Mouse (Mus musculus) heart, embryonic 11.5 days (tissue): ENCODE results near the gene Sh2d7. TPM values are rescaled to one million over a fixed set of nuclear protein-coding genes. Genes with fewer than 3 reads are reported as not detected.

Experiments used
- ATAC-seq: fragments of 200-750 bp; cut with Nextera tagmentation; replicated peaks from 2 replicates; pipeline ENCODE4 v1.8.0; 2017; ENCODE audit warnings: moderate library complexity; ENCODE audit not compliant: insufficient number of reproducible peaks, low FRiP score, low TSS enrichment
- H3K27ac ChIP-seq: fragments of 300-500 bp; sonication (generic); 2 replicates; pipeline ENCODE4 v1.5.1; 2014; ENCODE audit warnings: mild to moderate bottlenecking, low read depth, low read length
- H3K27me3 ChIP-seq: fragments of 300-500 bp; sonication (generic); 2 replicates; pipeline ENCODE4 v1.6.1; 2014; ENCODE audit warnings: mild to moderate bottlenecking, low read length, mixed read lengths; ENCODE audit not compliant: control insufficient read depth, insufficient read depth
- H3K36me3 ChIP-seq: fragments of 300-500 bp; sonication (generic); 2 replicates; pipeline ENCODE4 v1.6.1; 2014; ENCODE audit warnings: mild to moderate bottlenecking, low read length, moderate library complexity, mixed read lengths; ENCODE audit not compliant: control insufficient read depth, insufficient read depth
- H3K4me1 ChIP-seq: fragments of 300-500 bp; sonication (generic); 2 replicates; pipeline ENCODE4 v1.6.1; 2014; ENCODE audit warnings: low read length; ENCODE audit not compliant: control insufficient read depth, insufficient read depth
- H3K4me2 ChIP-seq: fragments of 300-500 bp; sonication (generic); 2 replicates; pipeline ENCODE4 v1.6.1; 2014; ENCODE audit warnings: mild to moderate bottlenecking, moderate library complexity
- H3K4me3 ChIP-seq: fragments of 300-500 bp; sonication (generic); 2 replicates; pipeline ENCODE4 v1.5.1; 2014; ENCODE audit warnings: low read depth, low read length
- H3K9ac ChIP-seq: fragments of 300-500 bp; sonication (generic); 2 replicates; pipeline ENCODE4 v1.6.1; 2014; ENCODE audit warnings: mild to moderate bottlenecking, low read depth, low read length, moderate library complexity
- H3K9me3 ChIP-seq: fragments of 300-500 bp; sonication (generic); replicated peaks from 2 replicates; pipeline ENCODE4 v1.6.1; 2016; ENCODE audit warnings: low read length; ENCODE audit not compliant: control insufficient read depth
- WGBS: fragments of 180-500 bp; shearing (Covaris S2); extraction: QIAGEN DNeasy Blood & Tissue Kit; methylation state at CpG from one replicate; pipeline ENCODE4 v1.1.7; 2014; ENCODE audit not compliant: insufficient replicate concordance; 5-methylcytosine and 5-hydroxymethylcytosine counted together
- polyA plus RNA-seq: library from polyadenylated mRNA; unstranded; fragments of >200 nt; fragmentation: Nextera tagmentation; extraction: Ambion mirVana; gene quantifications from 2 replicates; pipeline ENCODE4 v1.2.1, GENCODE M21; 2014

Sh2d7 gene
- polyA plus RNA-seq, 1 experiment from 2014 or later = not detected

DNA sequence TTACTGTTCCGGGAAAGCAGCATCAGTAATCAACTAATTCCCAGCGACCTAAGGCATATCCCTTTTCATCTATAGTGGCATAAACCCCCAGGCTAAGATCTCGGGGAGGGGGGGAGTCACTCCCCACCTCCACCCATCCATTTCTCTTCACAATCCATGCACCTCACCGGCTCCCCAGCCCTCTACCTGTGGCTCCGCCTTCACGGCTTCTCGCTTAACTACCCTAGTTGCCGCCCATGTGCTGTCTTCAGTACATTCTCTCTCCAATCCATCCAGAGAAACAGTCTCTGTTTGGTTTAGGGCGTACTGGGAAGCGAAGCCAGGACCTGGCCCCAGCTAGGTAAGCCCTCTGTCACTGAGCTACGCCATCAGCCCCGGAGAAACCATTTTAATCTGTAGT, 35.9 kb upstream of the Sh2d7 start:
- ATAC-seq = no peak
- Histone ChIP-seq H3K4me3 (peak overlapping the region; percentile 87), H3K36me3 (no peaks in the 10 kb centered on the region), H3K4me2 (peak overlapping the region; percentile 87), H3K9me3 (no peaks in the 10 kb centered on the region), H3K9ac (no peak overlapping the region), H3K4me1 (no peaks in the 10 kb centered on the region), H3K27me3 (0 out of 2 replicates have a peak, but pooled peaks cover 6% of the 10 kb centered on the region), H3K27ac (no peak overlapping the region)
- 18% methylated on average over 12 of the region's 12 CpGs for WGBS

DNA sequence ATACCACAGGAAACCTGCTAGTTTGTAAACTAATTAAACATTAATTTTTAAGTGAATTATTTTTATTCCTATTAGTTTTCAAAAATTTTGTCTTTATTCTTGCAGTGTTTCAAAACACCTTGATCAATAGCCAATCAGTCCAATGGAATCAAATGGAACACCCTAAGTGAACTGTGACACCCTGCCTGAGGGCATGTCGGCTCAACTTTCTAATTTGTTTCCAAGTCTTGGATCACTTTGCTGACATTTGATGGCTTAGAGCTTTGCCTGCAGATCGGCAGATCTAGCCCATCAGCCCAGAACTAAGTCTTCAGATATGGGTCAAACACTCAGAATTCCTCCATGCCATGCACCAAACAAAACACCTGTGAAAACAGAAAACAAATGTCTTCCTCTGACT, 22.8 kb upstream of the Sh2d7 start:
- 80% methylated on average over 2 of the region's 2 CpGs for WGBS
- H3K36me3 ChIP-seq = no peaks in the 10 kb centered on the region
- H3K9ac ChIP-seq = no peak overlapping the region
- no peak overlapping the region for H3K4me2 ChIP-seq
- no peak overlapping the region for H3K4me3 ChIP-seq
- H3K9me3 ChIP-seq = no peaks in the 10 kb centered on the region
- no peaks in the 10 kb centered on the region for H3K27me3 ChIP-seq
- no peaks in the 10 kb centered on the region for H3K4me1 ChIP-seq
- H3K27ac ChIP-seq = no peak overlapping the region
- no peak for ATAC-seq

DNA sequence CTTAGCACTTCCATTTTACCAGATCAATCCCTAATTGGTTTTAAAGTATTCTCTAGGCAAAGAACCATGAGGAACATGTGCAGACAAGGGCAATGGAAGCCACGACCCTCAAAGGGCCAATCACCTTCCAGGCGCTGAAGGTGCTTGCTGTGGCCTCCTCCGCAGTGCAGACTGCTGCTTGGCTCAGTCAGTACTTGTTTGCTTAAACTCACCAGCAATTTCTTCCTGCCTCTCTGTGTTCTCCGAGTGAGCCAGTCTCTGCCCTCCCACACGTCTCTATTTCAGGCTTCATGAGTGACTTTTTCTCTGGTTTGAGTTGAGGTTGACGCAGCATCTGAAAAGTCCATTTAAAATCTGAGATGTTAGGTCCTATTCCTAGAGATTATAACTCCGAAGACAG, 19.9 kb upstream of the Sh2d7 start:
- Histone ChIP-seq H3K9ac (no peak overlapping the region), H3K36me3 (no peaks in the 10 kb centered on the region), H3K27me3 (no peaks in the 10 kb centered on the region), H3K4me1 (no peaks in the 10 kb centered on the region), H3K9me3 (no peaks in the 10 kb centered on the region), H3K4me2 (no peak overlapping the region), H3K27ac (no peak overlapping the region), H3K4me3 (no peak overlapping the region)
- WGBS = 67% methylated on average over 7 of the region's 7 CpGs
- no peak for ATAC-seq

DNA sequence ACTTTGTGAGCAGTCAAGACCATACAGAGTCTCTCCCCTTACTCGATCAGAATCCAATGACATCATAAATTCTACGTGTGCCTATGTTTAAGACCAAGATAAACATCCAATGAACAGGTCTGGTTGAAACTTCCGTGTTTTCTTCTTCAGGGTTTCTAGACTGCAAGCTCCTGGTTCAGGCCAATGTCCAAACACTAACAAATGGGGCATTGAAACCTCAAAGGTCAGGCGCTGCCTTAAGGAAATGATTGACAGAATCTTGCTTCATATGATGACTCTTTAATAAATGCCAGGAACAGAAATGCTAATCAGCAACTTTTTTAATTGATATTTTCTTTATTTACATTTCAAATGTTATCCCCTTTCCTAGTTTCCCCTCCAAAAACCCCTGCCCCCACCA, 18.5 kb upstream of the Sh2d7 start:
- no peaks in the 10 kb centered on the region for H3K27me3 ChIP-seq
- H3K9ac ChIP-seq = no peak overlapping the region
- 70% methylated on average over 4 of the region's 4 CpGs for WGBS
- H3K4me3 ChIP-seq = no peak overlapping the region
- ATAC-seq = no peak
- H3K4me2 ChIP-seq = no peak overlapping the region
- no peaks in the 10 kb centered on the region for H3K4me1 ChIP-seq
- no peak overlapping the region for H3K27ac ChIP-seq
- H3K36me3 ChIP-seq = no peaks in the 10 kb centered on the region
- no peaks in the 10 kb centered on the region for H3K9me3 ChIP-seq

DNA sequence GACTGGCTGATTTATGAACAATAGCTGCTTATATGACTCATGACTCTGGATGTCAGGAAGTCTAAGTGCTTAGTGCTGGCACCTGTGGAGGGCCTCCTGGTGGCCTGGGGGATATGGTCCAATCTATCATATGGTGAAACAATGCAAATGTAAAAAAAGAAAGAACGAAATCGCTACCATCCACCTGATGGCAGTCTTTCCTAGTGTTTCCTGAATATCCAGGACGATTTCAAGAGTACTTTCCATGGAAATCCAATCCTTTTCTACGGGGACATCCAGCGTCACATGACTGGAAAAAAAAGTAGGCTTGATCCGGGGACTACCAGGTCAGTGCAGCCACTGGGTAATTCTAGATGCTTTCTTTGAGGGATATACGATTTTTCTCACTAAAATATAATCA, 11.1 kb upstream of the Sh2d7 start:
- ATAC-seq = no peak
- Histone ChIP-seq H3K9ac (no peak overlapping the region), H3K4me3 (no peak overlapping the region), H3K9me3 (no peaks in the 10 kb centered on the region), H3K4me1 (no peaks in the 10 kb centered on the region), H3K27me3 (no peaks in the 10 kb centered on the region), H3K36me3 (no peaks in the 10 kb centered on the region), H3K4me2 (no peak overlapping the region), H3K27ac (no peak overlapping the region)
- WGBS = 73% methylated on average over 7 of the region's 7 CpGs

DNA sequence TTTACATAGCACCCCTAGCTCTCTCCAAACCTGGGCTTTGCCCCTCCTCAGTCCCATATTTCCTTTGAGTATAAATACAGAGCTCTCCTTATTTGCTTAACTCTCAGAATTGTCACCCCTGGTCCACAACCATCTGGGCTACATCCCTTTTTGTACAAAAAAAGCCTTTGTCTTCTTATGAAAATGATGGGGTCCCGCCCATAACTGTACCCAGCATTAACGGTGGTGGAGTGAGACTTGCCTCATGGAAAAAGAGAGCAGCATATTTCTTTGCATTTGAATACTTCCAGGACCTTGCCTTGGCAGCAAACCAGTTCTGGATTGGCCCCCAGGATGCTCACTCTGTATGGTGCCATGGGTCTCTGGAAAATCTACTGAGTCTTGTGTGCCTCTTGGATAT, 8.8 kb upstream of the Sh2d7 start:
- H3K36me3 ChIP-seq = no peaks in the 10 kb centered on the region

DNA sequence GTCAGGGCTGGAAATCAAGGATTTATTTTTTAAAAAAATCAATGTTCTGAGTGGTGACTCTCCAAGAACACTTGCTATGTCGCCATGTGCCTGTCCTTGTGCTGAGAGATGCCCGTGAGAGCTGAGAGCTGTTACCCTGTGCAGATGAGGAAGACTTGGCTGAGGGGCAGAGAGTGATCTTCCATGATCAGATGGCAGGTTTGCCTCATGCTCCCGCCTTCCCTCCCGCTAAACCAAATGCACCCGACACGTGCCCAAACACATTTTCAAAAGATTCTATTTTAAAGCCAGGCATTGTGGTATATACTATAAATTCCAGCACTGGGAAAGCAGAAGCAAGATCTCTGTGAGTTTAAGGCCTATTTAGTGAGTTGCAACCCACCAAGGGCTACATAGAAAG, 7.9 kb upstream of the Sh2d7 start:
- no peak overlapping the region for H3K27ac ChIP-seq
- 79% methylated on average over 6 of the region's 6 CpGs for WGBS
- no peak for ATAC-seq

More for the DNA sequence above, 8.8 kb upstream of the Sh2d7 start:
- no peak overlapping the region for H3K9ac ChIP-seq
- 74% methylated on average over 2 of the region's 2 CpGs for WGBS
- no peak overlapping the region for H3K27ac ChIP-seq
- no peaks in the 10 kb centered on the region for H3K27me3 ChIP-seq
- H3K9me3 ChIP-seq = no peaks in the 10 kb centered on the region
- no peaks in the 10 kb centered on the region for H3K4me1 ChIP-seq
- H3K4me3 ChIP-seq = no peak overlapping the region
- H3K4me2 ChIP-seq = no peak overlapping the region
- ATAC-seq = no peak

DNA sequence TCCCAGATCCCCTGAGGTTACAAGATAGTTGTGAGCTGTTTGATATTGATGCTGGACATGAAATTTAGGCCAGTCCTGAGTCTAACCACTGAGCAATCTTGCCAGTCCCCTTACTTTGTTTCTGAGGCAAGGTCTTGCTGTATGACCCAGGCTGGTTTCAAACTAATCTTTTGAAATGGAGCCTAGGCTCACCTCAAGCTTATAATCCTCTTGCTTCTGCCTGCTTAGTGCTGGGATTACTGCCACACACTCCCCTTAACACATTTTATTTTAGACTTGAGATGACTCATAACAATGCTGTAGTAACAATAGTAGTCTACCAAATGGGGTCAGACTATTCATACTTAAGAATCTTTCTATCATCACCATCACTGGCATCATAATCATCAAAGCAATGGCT, 7.4 kb upstream of the Sh2d7 start:
- H3K27me3 ChIP-seq = no peaks in the 10 kb centered on the region
- no peaks in the 10 kb centered on the region for H3K4me1 ChIP-seq
- no peak overlapping the region for H3K27ac ChIP-seq
- no peaks in the 10 kb centered on the region for H3K9me3 ChIP-seq
- ATAC-seq = no peak
- H3K4me2 ChIP-seq = no peak overlapping the region
- no peak overlapping the region for H3K9ac ChIP-seq
- no peaks in the 10 kb centered on the region for H3K36me3 ChIP-seq
- H3K4me3 ChIP-seq = no peak overlapping the region

More for the DNA sequence above, 7.9 kb upstream of the Sh2d7 start:
- H3K27me3 ChIP-seq = no peaks in the 10 kb centered on the region
- H3K4me1 ChIP-seq = no peaks in the 10 kb centered on the region
- no peaks in the 10 kb centered on the region for H3K36me3 ChIP-seq
- no peak overlapping the region for H3K9ac ChIP-seq
- no peak overlapping the region for H3K4me2 ChIP-seq
- no peaks in the 10 kb centered on the region for H3K9me3 ChIP-seq
- no peak overlapping the region for H3K4me3 ChIP-seq

DNA sequence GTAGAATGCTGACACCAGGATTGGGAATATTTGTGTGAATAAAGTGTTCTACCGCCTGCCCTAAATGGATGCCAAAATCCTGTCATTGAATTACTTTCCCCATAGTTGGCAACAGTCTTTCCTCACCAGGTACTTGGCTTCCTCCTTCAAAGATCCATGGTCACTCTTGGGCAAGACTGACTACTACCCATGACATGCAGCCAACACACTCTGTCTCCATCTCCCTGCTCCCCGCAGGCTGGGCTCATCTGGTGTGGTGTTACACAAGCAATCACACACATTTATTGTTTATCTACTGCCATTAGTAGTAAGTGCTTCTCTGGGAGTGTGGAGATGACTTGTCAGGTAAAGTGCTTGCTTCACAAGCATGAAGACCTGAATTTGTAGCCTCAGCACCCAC, 5.9 kb upstream of the Sh2d7 start:
- Histone ChIP-seq H3K9me3 (no peaks in the 10 kb centered on the region), H3K27ac (no peak overlapping the region), H3K4me1 (no peaks in the 10 kb centered on the region), H3K4me3 (no peak overlapping the region), H3K27me3 (no peaks in the 10 kb centered on the region), H3K36me3 (no peaks in the 10 kb centered on the region), H3K4me2 (no peak overlapping the region), H3K9ac (no peak overlapping the region)
- 91% methylated on average over 2 of the region's 2 CpGs for WGBS
- no peak for ATAC-seq
